Mouse (Mus musculus): ENCODE data around the gene 4833420G17Rik. TPM values are rescaled to one million over a fixed set of nuclear protein-coding genes. Genes with fewer than 3 reads are reported as not detected.

4833420G17Rik gene
- 51.3 and 58.5 TPM in 2 replicates for total RNA-seq (2014; fragmentation: Nextera tagmentation)
- total RNA-seq (2017), result 37.1 and 45.0 TPM in 2 replicates
- polyA plus RNA-seq (2012), result 3.2 and 4.2 TPM in 2 replicates

GRCm38 (mm10) chr13:119462596-119463560 lies at the start of gene 4833420G17Rik:
Gene 4833420G17Rik, plus strand, starts transcription at chr13:119462768.
- no peak for TF ChIP-seq CTCF (IDR thresholded peaks at IDR 0.05; ENCODE audit: low read depth, low read length)
- no peak for TF ChIP-seq GATA1 (IDR thresholded peaks at IDR 0.05; ENCODE audit: borderline replicate concordance, low read length)
- Histone ChIP-seq H3K9me3 (replicated peaks) (no peaks in the 10 kb centered on the region), H3K27me3 (ENCODE audit: insufficient read depth, low read length) (no peaks in the 10 kb centered on the region), H3K4me3 (ENCODE audit: low read depth, low read length) (peak within 1 kb of the TSS; percentile 74), H3K36me3 (replicated peaks) (peaks cover 46% of the 10 kb centered on the region), H3K4me1 (ENCODE audit: insufficient read depth, low read depth, low read length) (peaks cover 20% of the 10 kb centered on the region)
- DNase-seq (ENCODE audit: low spot score), result peak; percentile 79
- peak; percentile 96 for ATAC-seq (ENCODE audit: extremely low read depth, insufficient number of reproducible peaks, low FRiP score, poor library complexity, severe bottlenecking)

- ATAC-seq (ENCODE audit: extremely low read depth, insufficient number of reproducible peaks, low FRiP score, poor library complexity, severe bottlenecking) (no peak), DNase-seq (ENCODE audit: low spot score) (no peak)
- peaks cover 9% of the 10 kb centered on the region for H3K4me1 ChIP-seq (ENCODE audit: insufficient read depth, low read depth, low read length)
- H3K36me3 ChIP-seq (replicated peaks), result no peaks in the 10 kb centered on the region
- no peak overlapping the region for H3K4me3 ChIP-seq (ENCODE audit: low read depth, low read length)
- TF ChIP-seq CTCF (IDR thresholded peaks at IDR 0.05; ENCODE audit: low read depth, low read length) (no peak), POLR2AphosphoS5 (IDR thresholded peaks at IDR 0.05; ENCODE audit: insufficient replicate concordance, low read depth, low read length) (no peak), GATA2 (IDR thresholded peaks at IDR 0.05; ENCODE audit: borderline replicate concordance, low read depth, low read length) (no peak), TAL1 (conservative IDR thresholded peaks at IDR 0.05; ENCODE audit: low read depth, low read length) (no peak), GATA1 (IDR thresholded peaks at IDR 0.05; ENCODE audit: borderline replicate concordance, low read length) (no peak)
- H3K27me3 ChIP-seq (ENCODE audit: insufficient read depth, low read length), result 0 out of 2 replicates have a peak, but pooled peaks cover 5% of the 10 kb centered on the region
- no peaks in the 10 kb centered on the region for H3K9me3 ChIP-seq (replicated peaks)
Measured at GRCm38 (mm10) chr13:119413026-119413425, 49.5 kb upstream of the 4833420G17Rik start.

GRCm38 (mm10) chr13:119418479-119418878 lies 44.1 kb upstream of the 4833420G17Rik start:
- TF ChIP-seq GATA2 (IDR thresholded peaks at IDR 0.05; ENCODE audit: borderline replicate concordance, low read depth, low read length), result no peak
- no peak for TF ChIP-seq POLR2AphosphoS5 (IDR thresholded peaks at IDR 0.05; ENCODE audit: insufficient replicate concordance, low read depth, low read length)
- no peak for ATAC-seq (ENCODE audit: extremely low read depth, insufficient number of reproducible peaks, low FRiP score, poor library complexity, severe bottlenecking)
- Histone ChIP-seq H3K27me3 (ENCODE audit: insufficient read depth, low read length) (peaks cover 10% of the 10 kb centered on the region; the same call in 1 of the 2 replicates), H3K4me1 (ENCODE audit: insufficient read depth, low read depth, low read length) (no peaks in the 10 kb centered on the region), H3K36me3 (replicated peaks) (no peaks in the 10 kb centered on the region), H3K4me3 (ENCODE audit: low read depth, low read length) (no peak overlapping the region), H3K9me3 (replicated peaks) (no peaks in the 10 kb centered on the region)
- no peak for DNase-seq (ENCODE audit: low spot score)

- ATAC-seq (ENCODE audit: extremely low read depth, insufficient number of reproducible peaks, low FRiP score, poor library complexity, severe bottlenecking) (no peak), DNase-seq (ENCODE audit: low spot score) (peak; percentile 11)
- H3K36me3 ChIP-seq (replicated peaks), result peaks cover 36% of the 10 kb centered on the region
- H3K27me3 ChIP-seq (ENCODE audit: insufficient read depth, low read length), result no peaks in the 10 kb centered on the region
- peaks cover 23% of the 10 kb centered on the region for H3K4me1 ChIP-seq (ENCODE audit: insufficient read depth, low read depth, low read length)
- TF ChIP-seq GATA2 (IDR thresholded peaks at IDR 0.05; ENCODE audit: borderline replicate concordance, low read depth, low read length) (no peak), CTCF (IDR thresholded peaks at IDR 0.05; ENCODE audit: low read depth, low read length) (no peak), TAL1 (conservative IDR thresholded peaks at IDR 0.05; ENCODE audit: low read depth, low read length) (no peak), GATA1 (IDR thresholded peaks at IDR 0.05; ENCODE audit: borderline replicate concordance, low read length) (no peak), POLR2AphosphoS5 (IDR thresholded peaks at IDR 0.05; ENCODE audit: insufficient replicate concordance, low read depth, low read length) (no peak)
- no peaks in the 10 kb centered on the region for H3K9me3 ChIP-seq (replicated peaks)
- H3K4me3 ChIP-seq (ENCODE audit: low read depth, low read length), result peak overlapping the region; percentile 57; the same call in 1 of the 2 replicates
Measured at GRCm38 (mm10) chr13:119430164-119430563, 32.4 kb upstream of the 4833420G17Rik start.

- DNase-seq (ENCODE audit: low spot score) (no peak), ATAC-seq (ENCODE audit: extremely low read depth, insufficient number of reproducible peaks, low FRiP score, poor library complexity, severe bottlenecking) (no peak)
- Histone ChIP-seq H3K27me3 (ENCODE audit: insufficient read depth, low read length) (no peaks in the 10 kb centered on the region), H3K4me1 (ENCODE audit: insufficient read depth, low read depth, low read length) (peaks cover 21% of the 10 kb centered on the region), H3K9me3 (replicated peaks) (no peaks in the 10 kb centered on the region), H3K4me3 (ENCODE audit: low read depth, low read length) (no peak overlapping the region), H3K36me3 (replicated peaks) (peaks cover 49% of the 10 kb centered on the region)
- no peak for TF ChIP-seq TAL1 (conservative IDR thresholded peaks at IDR 0.05; ENCODE audit: low read depth, low read length)
- no peak for TF ChIP-seq GATA2 (IDR thresholded peaks at IDR 0.05; ENCODE audit: borderline replicate concordance, low read depth, low read length)
- no peak for TF ChIP-seq GATA1 (IDR thresholded peaks at IDR 0.05; ENCODE audit: borderline replicate concordance, low read length)
- no peak for TF ChIP-seq POLR2AphosphoS5 (IDR thresholded peaks at IDR 0.05; ENCODE audit: insufficient replicate concordance, low read depth, low read length)
- no peak for TF ChIP-seq CTCF (IDR thresholded peaks at IDR 0.05; ENCODE audit: low read depth, low read length)
Measured at GRCm38 (mm10) chr13:119432041-119432440, 30.5 kb upstream of the 4833420G17Rik start.

- no peaks in the 10 kb centered on the region for H3K27me3 ChIP-seq (ENCODE audit: insufficient read depth, low read length)
- peaks cover 18% of the 10 kb centered on the region; the same call in 1 of the 2 replicates for H3K4me1 ChIP-seq (ENCODE audit: insufficient read depth, low read depth, low read length)
- no peak overlapping the region for H3K4me3 ChIP-seq (ENCODE audit: low read depth, low read length)
- H3K9me3 ChIP-seq (replicated peaks), result no peaks in the 10 kb centered on the region
- ATAC-seq (ENCODE audit: extremely low read depth, insufficient number of reproducible peaks, low FRiP score, poor library complexity, severe bottlenecking) (no peak), DNase-seq (ENCODE audit: low spot score) (no peak)
- TF ChIP-seq CTCF (IDR thresholded peaks at IDR 0.05; ENCODE audit: low read depth, low read length) (no peak), GATA2 (IDR thresholded peaks at IDR 0.05; ENCODE audit: borderline replicate concordance, low read depth, low read length) (no peak)
- peaks cover 64% of the 10 kb centered on the region for H3K36me3 ChIP-seq (replicated peaks)
Measured at GRCm38 (mm10) chr13:119434359-119434758, 28.2 kb upstream of the 4833420G17Rik start.

Data from G1E (cell line).